Mouse (Mus musculus) brain, embryonic 14.5 days (tissue): Measurements from ENCODE around the gene Pih1d1.

Experiments used
- CTCF ChIP-seq: fragments of 200-500 bp; IDR thresholded peaks from 2 replicates; pipeline ENCODE4 v1.5.1; 2012; ENCODE audit warnings: inconsistent platforms, mild to moderate bottlenecking, moderate library complexity, borderline replicate concordance; ENCODE audit not compliant: insufficient read depth, insufficient read length; ENCODE audit errors: extremely low read depth
- POLR2A ChIP-seq: fragments of 200-500 bp; IDR thresholded peaks from 2 replicates; pipeline ENCODE4 v1.6.1; 2012; ENCODE audit warnings: mild to moderate bottlenecking, inconsistent platforms, borderline replicate concordance; ENCODE audit not compliant: poor library complexity, insufficient read depth, insufficient read length, severe bottlenecking; ENCODE audit errors: extremely low read depth

GRCm38 (mm10) chr7:45138403-45138802, 15.7 kb upstream of the Pih1d1 start:
- TF ChIP-seq POLR2A (no peak), CTCF (no peak)
